Comparison of ENCODE assay signal across 8 mouse cellular contexts in genomic region chr10:37400379-37400778, GRCm38 (mm10).
DNase-seq lines count a peak whose midpoint lies in the region; ATAC-seq lines count a peak whose summit lies in the region.

No protein-coding gene starts in this region.

- 28% methylated on average over 4 of the region's 4 CpGs for WGBS in hindbrain, embryonic 14.5 days
- WGBS in hindbrain, embryonic 13.5 days, result 35% methylated on average over 4 of the region's 4 CpGs
- 18% methylated on average over 4 of the region's 4 CpGs for WGBS in intestine, embryonic 15.5 days

- H3K27ac ChIP-seq in hindbrain, embryonic 14.5 days, result 0 out of 2 replicates have a peak overlapping the region, but pooled peaks have one; percentile 38
- H3K27ac ChIP-seq in hindbrain, embryonic 13.5 days, result no peak overlapping the region
- no peak overlapping the region for H3K27ac ChIP-seq in intestine, embryonic 15.5 days

- H3K4me2 ChIP-seq in hindbrain, embryonic 14.5 days (replicated peaks), result no peak overlapping the region
- H3K4me2 ChIP-seq in hindbrain, embryonic 13.5 days, result no peak overlapping the region
- peak overlapping the region; percentile 21; the same call in 1 of the 2 replicates for H3K4me2 ChIP-seq in intestine, embryonic 15.5 days (replicated peaks)

- H3K4me1 ChIP-seq in hindbrain, embryonic 14.5 days (replicated peaks; ENCODE audit: control insufficient read depth, insufficient read depth, low read length), result peaks cover 21% of the 10 kb centered on the region
- peaks cover 23% of the 10 kb centered on the region for H3K4me1 ChIP-seq in hindbrain, embryonic 13.5 days (replicated peaks)
- peaks cover 11% of the 10 kb centered on the region; the same call in 1 of the 2 replicates for H3K4me1 ChIP-seq in intestine, embryonic 15.5 days (replicated peaks)

- H3K4me3 ChIP-seq in hindbrain, embryonic 14.5 days (replicated peaks; ENCODE audit: low read length), result no peak overlapping the region
- H3K4me3 ChIP-seq in hindbrain, embryonic 13.5 days, result no peak overlapping the region
- H3K4me3 ChIP-seq in intestine, embryonic 15.5 days (replicated peaks), result no peak overlapping the region

- no peaks in the 10 kb centered on the region for H3K36me3 ChIP-seq in hindbrain, embryonic 14.5 days (replicated peaks; ENCODE audit: control insufficient read depth, insufficient read depth)
- H3K36me3 ChIP-seq in hindbrain, embryonic 13.5 days, result no peaks in the 10 kb centered on the region
- H3K36me3 ChIP-seq in intestine, embryonic 15.5 days, result no peaks in the 10 kb centered on the region

- peak; percentile 11 for DNase-seq in cerebellum, adult 8-10 months
- no peak for DNase-seq in cerebellum, postnatal 36 days
- no peak for DNase-seq in hindbrain, embryonic 14.5 days (ENCODE audit: low spot score)
- peak; percentile 14 for DNase-seq in 3T3-L1 (ENCODE audit: low read depth, low spot score)

- ATAC-seq in hindbrain, embryonic 14.5 days (ENCODE audit: low FRiP score), result no peak
- ATAC-seq in hindbrain, embryonic 13.5 days (ENCODE audit: low FRiP score), result no peak
- no peak for ATAC-seq in intestine, embryonic 15.5 days
- no peak for ATAC-seq in frontal cortex, adult (ENCODE audit: low TSS enrichment)
- no peak for ATAC-seq in CD4-positive, CD25-positive, alpha-beta regulatory T cell, adult 4 months

- no peaks in the 10 kb centered on the region for H3K27me3 ChIP-seq in hindbrain, embryonic 14.5 days (ENCODE audit: control insufficient read depth, insufficient read depth, low read length)
- no peaks in the 10 kb centered on the region for H3K27me3 ChIP-seq in hindbrain, embryonic 13.5 days
- no peaks in the 10 kb centered on the region for H3K27me3 ChIP-seq in intestine, embryonic 15.5 days (replicated peaks)

- H3K9ac ChIP-seq in hindbrain, embryonic 14.5 days, result no peak overlapping the region
- H3K9ac ChIP-seq in hindbrain, embryonic 13.5 days, result no peak overlapping the region
- H3K9ac ChIP-seq in intestine, embryonic 15.5 days, result no peak overlapping the region

- no peaks in the 10 kb centered on the region for H3K9me3 ChIP-seq in hindbrain, embryonic 14.5 days (ENCODE audit: control insufficient read depth, low read length)
- H3K9me3 ChIP-seq in hindbrain, embryonic 13.5 days, result no peaks in the 10 kb centered on the region
- no peaks in the 10 kb centered on the region for H3K9me3 ChIP-seq in intestine, embryonic 15.5 days

Comparison
In these comparisons a context has a peak if more than half of its experiments do, and no peak if none do; other contexts are left out.
1. DNase-seq: peak in cerebellum, adult 8-10 months (single experiment) and 3T3-L1 (single experiment); none in cerebellum, postnatal 36 days (0 of 2) and hindbrain, embryonic 14.5 days (single experiment).